Mouse (Mus musculus) sigmoid colon, adult 10 weeks (tissue): ENCODE measurements around the gene Rtn4r. TPM values are rescaled to one million over a fixed set of nuclear protein-coding genes. Genes with fewer than 3 reads are reported as not detected.

Experiments
- polyA plus RNA-seq: library from polyadenylated mRNA; stranded (reverse); fragments of 350-450 nt; fragmentation: Illumina TruSeq; extraction: RNeasy Lipid Tissue Mini Kit (QIAGEN cat#74804); gene quantifications from one replicate; pipeline ENCODE4 v1.2.3, GENCODE M21; 2014; ENCODE audit warnings: low read depth, low replicate concordance

Rtn4r gene
- not detected for polyA plus RNA-seq

DNA sequence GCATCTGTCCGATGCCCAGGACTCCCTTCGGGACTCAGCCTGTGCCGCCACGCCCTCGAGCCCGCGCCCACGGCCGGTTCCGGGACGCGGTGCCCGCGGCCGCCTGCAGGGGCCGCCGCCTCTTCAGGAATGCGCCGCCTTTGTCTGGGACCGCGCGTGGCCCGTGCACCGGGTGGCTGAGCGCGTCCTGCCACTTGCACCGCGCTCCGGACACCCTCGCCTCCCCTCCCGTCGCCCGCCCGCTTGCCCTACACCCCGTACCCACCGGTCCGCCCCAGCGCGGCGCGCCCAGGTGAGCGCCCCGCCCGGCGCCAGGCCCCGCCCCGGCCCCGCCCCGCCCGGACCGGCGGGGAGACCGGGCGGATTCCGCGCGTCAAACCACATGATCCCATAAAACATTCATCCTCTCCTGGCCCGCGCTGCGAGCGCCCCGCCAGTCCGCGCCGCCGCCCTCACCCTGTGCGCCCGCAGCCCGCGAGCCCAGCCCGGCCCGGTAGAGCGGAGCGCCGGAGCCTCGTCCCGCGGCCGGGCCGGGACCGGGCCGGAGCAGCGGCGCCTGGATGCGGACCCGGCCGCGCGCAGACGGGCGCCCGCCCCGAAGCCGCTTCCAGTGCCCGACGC, at the start of gene Rtn4r:
Gene Rtn4r (plus strand): TSS at position 402 of the 621 bp plus-strand sequence.

Other genes with a start within 250 kb of the Rtn4r start
- gene Gm20518, start 236.0 kb upstream of the Rtn4r start, polyA plus RNA-seq, result not detected
- not detected for gene Tssk1, start 233.4 kb upstream of the Rtn4r start, polyA plus RNA-seq
- 9.9 TPM for gene Dgcr2, start 229.1 kb upstream of the Rtn4r start, polyA plus RNA-seq
- gene Tssk2, start 229.0 kb upstream of the Rtn4r start, polyA plus RNA-seq, result not detected
- gene Ess2, start 216.3 kb upstream of the Rtn4r start, polyA plus RNA-seq, result 3.5 TPM
- gene Gsc2, start 212.6 kb upstream of the Rtn4r start, polyA plus RNA-seq, result not detected
- 14.8 TPM for gene Slc25a1, start 199.4 kb upstream of the Rtn4r start, polyA plus RNA-seq
- not detected for gene Vpreb2, start 147.2 kb upstream of the Rtn4r start, polyA plus RNA-seq
- gene Dgcr6, start 74.8 kb upstream of the Rtn4r start, polyA plus RNA-seq, result 2.8 TPM
- 0.28 TPM for gene Prodh, start 37.4 kb upstream of the Rtn4r start, polyA plus RNA-seq
- not detected for gene Ccdc188, start 90.2 kb downstream of the Rtn4r start, polyA plus RNA-seq
- gene Zdhhc8, start 107.5 kb downstream of the Rtn4r start, polyA plus RNA-seq, result not detected
- 20.5 TPM for gene Trmt2a, start 121.0 kb downstream of the Rtn4r start, polyA plus RNA-seq
- gene Ranbp1, start 121.1 kb downstream of the Rtn4r start, polyA plus RNA-seq, result 91.6 TPM
- not detected for gene Gm49776, start 130.7 kb downstream of the Rtn4r start, polyA plus RNA-seq
- gene Dgcr8, start 161.6 kb downstream of the Rtn4r start, polyA plus RNA-seq, result 32.4 TPM
- gene Tango2, start 220.5 kb downstream of the Rtn4r start, polyA plus RNA-seq, result 11.3 TPM
- gene Arvcf, start 220.5 kb downstream of the Rtn4r start, polyA plus RNA-seq, result 0.28 TPM